Mouse (Mus musculus) forebrain, embryonic 15.5 days (tissue): ENCODE data around the gene Nfatc3. TPM values are rescaled to one million over a fixed set of nuclear protein-coding genes. Genes with fewer than 3 reads are reported as not detected.
A peak's percentile ranks its signal among the peaks of the same experiment; 100 is the strongest.
"Not testable (repeated sequence)": the region's sequence is repeated elsewhere in the genome, so short reads cannot be mapped to it uniquely, and the experiment has no call there.

Experiments used
- ATAC-seq: fragments of 200-750 bp; cut with Nextera tagmentation; replicated peaks from 2 replicates; pipeline ENCODE4 v1.8.0; 2017; ENCODE audit warnings: mild to moderate bottlenecking, moderate TSS enrichment, moderate library complexity
- H3K27ac ChIP-seq: fragments of 300-500 bp; sonication (generic); replicated peaks from 2 replicates; pipeline ENCODE4 v1.5.1; 2015; ENCODE audit warnings: mild to moderate bottlenecking, inconsistent platforms
- H3K27me3 ChIP-seq: fragments of 300-500 bp; sonication (generic); 2 replicates; pipeline ENCODE4 v1.6.1; 2015; ENCODE audit warnings: inconsistent platforms
- H3K36me3 ChIP-seq: fragments of 300-500 bp; sonication (generic); 2 replicates; pipeline ENCODE4 v1.6.1; 2015; ENCODE audit warnings: mild to moderate bottlenecking, inconsistent platforms
- H3K4me1 ChIP-seq: fragments of 300-500 bp; sonication (generic); 2 replicates; pipeline ENCODE4 v1.6.1; 2015; ENCODE audit warnings: inconsistent platforms
- H3K4me2 ChIP-seq: fragments of 300-500 bp; sonication (generic); replicated peaks from 2 replicates; pipeline ENCODE4 v1.6.1; 2015; ENCODE audit warnings: mild to moderate bottlenecking, inconsistent platforms
- H3K4me3 ChIP-seq: fragments of 300-500 bp; sonication (generic); 2 replicates; pipeline ENCODE4 v1.5.1; 2015; ENCODE audit warnings: mild to moderate bottlenecking, inconsistent platforms
- H3K9ac ChIP-seq: fragments of 300-500 bp; sonication (generic); replicated peaks from 2 replicates; pipeline ENCODE4 v1.6.1; 2015; ENCODE audit warnings: mild to moderate bottlenecking, inconsistent platforms
- H3K9me3 ChIP-seq: fragments of 300-500 bp; sonication (generic); 2 replicates; pipeline ENCODE4 v1.6.1; 2016; ENCODE audit warnings: inconsistent platforms
- WGBS: fragments of 180-500 bp; shearing (Covaris S2); methylation state at CpG from one replicate; pipeline ENCODE4 v1.1.7; 2015; ENCODE audit warnings: mixed read lengths; 5-methylcytosine and 5-hydroxymethylcytosine counted together
- polyA plus RNA-seq: library from polyadenylated mRNA; unstranded; fragments of >200 nt; fragmentation: Nextera tagmentation; extraction: Ambion mirVana; gene quantifications from 2 replicates; pipeline ENCODE4 v1.2.1, GENCODE M21; 2015

Gene Nfatc3
- polyA plus RNA-seq: 4.1 and 4.8 TPM in 2 replicates

GRCm38 (mm10) chr8:106058731-106059612, at the start of gene Nfatc3:
Gene Nfatc3, plus strand, starts transcription at chr8:106058840.
- Histone ChIP-seq H3K4me2 (peak within 1 kb of the TSS; percentile 81), H3K4me3 (peak within 1 kb of the TSS; percentile 57), H3K4me1 (peaks cover 25% of the 10 kb centered on the region), H3K9me3 (no peaks in the 10 kb centered on the region), H3K36me3 (no peaks in the 10 kb centered on the region; the same call in 1 of the 2 replicates), H3K27ac (peak within 1 kb of the TSS; percentile 91), H3K9ac (peak within 1 kb of the TSS; percentile 59), H3K27me3 (no peaks in the 10 kb centered on the region)
- 1% methylated on average over 52 of the region's 52 CpGs for WGBS
- ATAC-seq: peak; percentile 98

- peak; percentile 96 for ATAC-seq
- H3K27ac ChIP-seq: peak overlapping the region; percentile 60
- peak overlapping the region; percentile 81 for H3K4me2 ChIP-seq
Measured at GRCm38 (mm10) chr8:106010748-106011642, 47.6 kb upstream of the Nfatc3 start.

DNA sequence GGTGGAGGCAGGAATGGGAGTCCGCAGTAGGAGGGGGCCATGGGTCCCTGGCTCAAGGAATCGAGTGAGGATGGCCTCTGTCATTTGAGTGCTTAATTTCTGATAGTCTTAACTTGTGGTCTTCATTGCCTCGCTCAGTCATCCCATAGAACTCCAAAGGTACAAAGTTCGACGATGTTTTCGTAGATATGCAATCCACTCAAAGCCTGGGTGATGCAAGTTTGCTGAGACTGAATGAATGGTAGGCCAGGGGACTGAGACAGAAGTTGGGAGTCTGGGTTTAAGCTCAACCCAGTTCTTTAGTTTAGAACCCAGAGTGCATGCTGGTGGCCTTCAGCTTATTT, 47.0 kb upstream of the Nfatc3 start, which contains the start of gene Ddx28:
Ddx28 (minus strand) TSS at position 240 of the 344 bp plus-strand sequence.
- WGBS: 0% methylated on average over 6 of the region's 6 CpGs
- Histone ChIP-seq H3K4me1 (peaks cover 20% of the 10 kb centered on the region), H3K27ac (peak within 1 kb of the TSS; percentile 60), H3K27me3 (no peaks in the 10 kb centered on the region), H3K4me3 (peak within 1 kb of the TSS; percentile 76), H3K9ac (peak within 1 kb of the TSS; percentile 78), H3K9me3 (no peaks in the 10 kb centered on the region), H3K36me3 (peaks cover 10% of the 10 kb centered on the region; the same call in 1 of the 2 replicates), H3K4me2 (peak within 1 kb of the TSS; percentile 81)
- no peak; the same call in 1 of the 2 replicates for ATAC-seq

More at GRCm38 (mm10) chr8:106010748-106011642, 47.6 kb upstream of the Nfatc3 start:
- no peaks in the 10 kb centered on the region for H3K9me3 ChIP-seq
- H3K36me3 ChIP-seq: peaks cover 6% of the 10 kb centered on the region; the same call in 1 of the 2 replicates
- H3K4me3 ChIP-seq: peak overlapping the region; percentile 76
- peak overlapping the region; percentile 78 for H3K9ac ChIP-seq
- peaks cover 20% of the 10 kb centered on the region for H3K4me1 ChIP-seq
- no peaks in the 10 kb centered on the region for H3K27me3 ChIP-seq
- whole genome bisulfite sequencing: 1% methylated on average over 74 of the region's 74 CpGs

DNA sequence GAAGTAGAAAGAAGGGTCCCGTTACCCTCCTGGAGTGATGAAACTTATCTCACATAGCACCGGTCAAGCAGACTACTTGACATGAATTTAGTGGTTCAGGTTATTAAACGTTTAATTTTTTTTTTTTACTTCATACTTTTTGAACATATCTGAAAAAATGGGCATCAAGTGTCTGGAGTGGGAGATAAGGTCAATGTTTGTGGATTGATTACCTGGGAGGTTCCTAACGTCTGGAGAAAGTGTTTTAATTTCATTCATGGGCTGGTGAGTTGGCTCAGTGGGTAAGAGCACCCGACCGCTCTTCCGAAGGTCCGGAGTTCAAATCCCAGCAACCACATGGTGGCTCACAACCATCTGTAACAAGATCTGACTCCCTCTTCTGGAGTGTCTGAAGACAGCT, 46.4 kb upstream of the Nfatc3 start:
- H3K9ac ChIP-seq: not testable (repeated sequence)

DNA sequence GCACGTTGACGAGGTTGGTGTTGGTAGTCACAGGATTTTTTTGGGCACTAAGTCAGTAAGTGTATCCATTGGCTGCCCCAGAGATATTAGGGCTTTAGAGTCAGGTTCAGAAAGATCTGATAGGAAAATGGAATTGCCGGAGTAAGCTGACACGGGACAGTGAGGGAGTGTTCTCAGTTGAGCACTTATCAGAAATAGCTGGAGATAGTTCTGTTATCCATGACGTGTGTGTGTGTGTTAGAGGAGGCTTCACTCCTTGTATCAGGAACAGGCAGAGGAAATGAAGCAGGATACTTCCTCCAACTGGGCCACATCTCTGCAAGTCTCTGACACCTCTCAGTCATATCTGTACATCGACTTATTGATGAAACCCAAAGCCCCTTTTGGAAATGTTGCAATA, 42.4 kb upstream of the Nfatc3 start:
- Histone ChIP-seq H3K4me3 (no peak overlapping the region), H3K9me3 (no peaks in the 10 kb centered on the region), H3K27ac (no peak overlapping the region), H3K9ac (no peak overlapping the region), H3K36me3 (peaks cover 9% of the 10 kb centered on the region; the same call in 1 of the 2 replicates), H3K4me2 (no peak overlapping the region), H3K4me1 (peaks cover 7% of the 10 kb centered on the region), H3K27me3 (no peaks in the 10 kb centered on the region)
- WGBS: 94% methylated on average over 6 of the region's 6 CpGs
- no peak for ATAC-seq

More for the DNA sequence above, 46.4 kb upstream of the Nfatc3 start:
- H3K9me3 ChIP-seq, ATAC-seq, H3K27me3 ChIP-seq, H3K27ac ChIP-seq: not testable (repeated sequence)
- 84% methylated on average over 8 of the region's 8 CpGs for WGBS
- Histone ChIP-seq H3K4me1 (peaks cover 20% of the 10 kb centered on the region), H3K4me3 (peak overlapping the region; percentile 76), H3K36me3 (peaks cover 10% of the 10 kb centered on the region; the same call in 1 of the 2 replicates), H3K4me2 (peak overlapping the region; percentile 81)

GRCm38 (mm10) chr8:106017130-106017529, 41.5 kb upstream of the Nfatc3 start:
- Histone ChIP-seq H3K4me2 (no peak overlapping the region), H3K36me3 (peaks cover 9% of the 10 kb centered on the region; the same call in 1 of the 2 replicates), H3K9ac (no peak overlapping the region), H3K27ac (no peak overlapping the region), H3K9me3 (no peaks in the 10 kb centered on the region), H3K27me3 (no peaks in the 10 kb centered on the region), H3K4me3 (no peak overlapping the region), H3K4me1 (peaks cover under 1% of the 10 kb centered on the region)
- ATAC-seq: no peak
- WGBS: 89% methylated on average over 7 of the region's 7 CpGs

DNA sequence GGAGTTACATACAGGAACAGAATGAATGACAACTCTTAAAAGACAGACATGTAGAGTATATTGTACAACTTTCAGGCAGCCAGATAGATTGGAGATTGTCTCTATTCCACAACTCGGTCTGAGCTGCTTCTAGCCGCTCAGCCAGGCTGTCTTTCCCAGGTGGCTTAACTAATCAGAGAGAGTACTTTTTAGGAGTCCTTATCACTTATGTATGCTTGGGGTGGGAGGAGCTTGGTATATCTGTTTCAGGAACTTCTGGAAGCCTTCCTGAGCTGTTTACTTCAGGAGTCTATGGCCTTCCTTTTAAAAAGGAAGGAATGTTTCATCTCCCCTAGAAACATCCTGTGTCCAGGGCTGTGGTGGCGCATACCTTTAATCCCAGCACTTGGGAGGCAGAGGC, 40.6 kb upstream of the Nfatc3 start:
- H3K4me2 ChIP-seq: no peak overlapping the region
- peaks cover 9% of the 10 kb centered on the region; the same call in 1 of the 2 replicates for H3K36me3 ChIP-seq
- no peaks in the 10 kb centered on the region for H3K27me3 ChIP-seq
- no peak overlapping the region for H3K27ac ChIP-seq
- H3K4me1 ChIP-seq: no peaks in the 10 kb centered on the region
- no peak overlapping the region for H3K4me3 ChIP-seq
- no peak for ATAC-seq
- WGBS: 86% methylated on average over 3 of the region's 3 CpGs
- no peak overlapping the region for H3K9ac ChIP-seq
- no peaks in the 10 kb centered on the region for H3K9me3 ChIP-seq

DNA sequence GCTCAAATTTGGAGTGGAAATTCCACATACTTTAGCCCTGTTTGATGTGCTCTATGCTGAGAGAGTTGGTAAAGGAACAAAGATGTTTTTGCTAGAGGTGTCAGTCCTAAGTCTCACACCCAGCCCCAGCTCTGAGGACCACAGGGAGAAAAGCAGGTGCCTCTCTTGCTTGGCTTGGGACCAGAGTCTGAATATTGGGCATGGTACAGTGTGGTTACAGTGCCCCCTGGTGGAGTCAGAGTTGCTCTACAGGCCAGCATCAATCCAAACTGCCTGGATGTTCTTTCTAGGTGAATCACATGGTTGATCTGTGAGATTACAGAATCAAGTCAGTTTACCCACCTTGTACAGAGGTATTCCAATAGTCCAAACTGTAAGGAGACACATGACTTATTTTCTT, 36.2 kb upstream of the Nfatc3 start:
- peak; percentile 57; the same call in 1 of the 2 replicates for ATAC-seq
- H3K27ac ChIP-seq: no peak overlapping the region
- no peak overlapping the region for H3K4me2 ChIP-seq
- no peak overlapping the region for H3K9ac ChIP-seq
- H3K9me3 ChIP-seq: no peaks in the 10 kb centered on the region
- H3K27me3 ChIP-seq: no peaks in the 10 kb centered on the region
- H3K36me3 ChIP-seq: 0 out of 2 replicates have a peak, but pooled peaks cover 2% of the 10 kb centered on the region
- no peak overlapping the region for H3K4me3 ChIP-seq
- no peaks in the 10 kb centered on the region for H3K4me1 ChIP-seq

- Histone ChIP-seq H3K4me3 (no peak overlapping the region), H3K9ac (no peak overlapping the region), H3K36me3 (0 out of 2 replicates have a peak, but pooled peaks cover 7% of the 10 kb centered on the region), H3K4me2 (no peak overlapping the region), H3K27ac (no peak overlapping the region), H3K27me3 (no peaks in the 10 kb centered on the region), H3K9me3 (no peaks in the 10 kb centered on the region), H3K4me1 (no peaks in the 10 kb centered on the region)
- ATAC-seq: no peak
- WGBS: 92% methylated on average over 10 of the region's 10 CpGs
Measured at GRCm38 (mm10) chr8:106038721-106039120, 19.9 kb upstream of the Nfatc3 start.

DNA sequence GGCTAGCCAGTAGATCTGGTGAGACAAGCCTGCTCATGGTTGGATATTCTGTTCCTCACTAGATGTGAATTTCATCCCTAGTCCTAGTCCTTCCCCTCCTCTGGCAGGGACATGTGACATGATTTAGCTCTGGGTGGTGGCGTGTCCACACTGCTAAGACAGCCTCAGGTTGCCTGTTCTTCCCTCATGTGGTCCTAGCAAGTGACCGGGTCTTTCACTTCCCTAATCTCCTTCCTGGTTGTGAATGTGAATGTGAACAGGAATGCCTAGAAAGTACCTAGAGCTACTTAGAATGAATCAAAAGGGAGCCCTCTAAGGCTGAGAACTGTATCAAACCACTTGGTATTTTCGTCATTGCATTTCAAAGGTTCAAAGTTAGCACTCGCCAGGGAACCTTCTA, 19.0 kb upstream of the Nfatc3 start:
- ATAC-seq: no peak
- H3K27ac ChIP-seq: no peak overlapping the region
- H3K27me3 ChIP-seq: no peaks in the 10 kb centered on the region
- no peaks in the 10 kb centered on the region for H3K9me3 ChIP-seq
- H3K4me2 ChIP-seq: no peak overlapping the region
- 0 out of 2 replicates have a peak, but pooled peaks cover 7% of the 10 kb centered on the region for H3K36me3 ChIP-seq
- WGBS: 89% methylated on average over 4 of the region's 4 CpGs
- no peak overlapping the region for H3K9ac ChIP-seq
- H3K4me1 ChIP-seq: no peaks in the 10 kb centered on the region
- H3K4me3 ChIP-seq: no peak overlapping the region

DNA sequence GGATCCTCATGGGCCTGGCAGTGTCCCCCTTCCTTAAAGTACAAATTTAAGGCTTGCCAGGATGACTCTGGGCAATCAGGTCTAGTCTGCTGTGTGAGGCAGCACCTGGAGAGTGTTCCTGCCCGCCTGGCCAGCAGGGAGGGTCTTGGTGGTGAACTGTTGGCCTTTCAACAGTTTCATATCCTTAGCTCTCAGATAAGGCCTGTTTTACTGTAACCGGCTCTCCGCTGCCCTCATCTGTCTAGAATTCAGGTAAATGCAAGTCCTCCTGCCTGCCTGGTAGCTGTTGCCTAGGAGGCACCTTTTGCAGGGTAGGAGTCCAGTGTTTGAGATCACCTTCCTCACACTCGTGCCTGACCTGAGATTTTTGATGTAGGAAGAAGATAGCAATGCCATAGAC, 18.4 kb upstream of the Nfatc3 start:
- no peak overlapping the region for H3K27ac ChIP-seq
- no peaks in the 10 kb centered on the region for H3K4me1 ChIP-seq
- H3K9me3 ChIP-seq: no peaks in the 10 kb centered on the region
- H3K4me2 ChIP-seq: no peak overlapping the region
- no peak overlapping the region for H3K4me3 ChIP-seq
- ATAC-seq: no peak
- 0 out of 2 replicates have a peak, but pooled peaks cover 7% of the 10 kb centered on the region for H3K36me3 ChIP-seq
- no peak overlapping the region for H3K9ac ChIP-seq
- H3K27me3 ChIP-seq: no peaks in the 10 kb centered on the region
- 76% methylated on average over 4 of the region's 4 CpGs for WGBS
